Mouse (Mus musculus): ENCODE measurements at regions not wholly inside any gene's neighbourhood (a gene's known extent, or its start where the extent isn't known, plus 50 kb on each side); places are given as distances from the start of the nearest gene placed in this dataset.
A peak's percentile ranks its signal among the peaks of the same experiment; 100 is the strongest.

DNA sequence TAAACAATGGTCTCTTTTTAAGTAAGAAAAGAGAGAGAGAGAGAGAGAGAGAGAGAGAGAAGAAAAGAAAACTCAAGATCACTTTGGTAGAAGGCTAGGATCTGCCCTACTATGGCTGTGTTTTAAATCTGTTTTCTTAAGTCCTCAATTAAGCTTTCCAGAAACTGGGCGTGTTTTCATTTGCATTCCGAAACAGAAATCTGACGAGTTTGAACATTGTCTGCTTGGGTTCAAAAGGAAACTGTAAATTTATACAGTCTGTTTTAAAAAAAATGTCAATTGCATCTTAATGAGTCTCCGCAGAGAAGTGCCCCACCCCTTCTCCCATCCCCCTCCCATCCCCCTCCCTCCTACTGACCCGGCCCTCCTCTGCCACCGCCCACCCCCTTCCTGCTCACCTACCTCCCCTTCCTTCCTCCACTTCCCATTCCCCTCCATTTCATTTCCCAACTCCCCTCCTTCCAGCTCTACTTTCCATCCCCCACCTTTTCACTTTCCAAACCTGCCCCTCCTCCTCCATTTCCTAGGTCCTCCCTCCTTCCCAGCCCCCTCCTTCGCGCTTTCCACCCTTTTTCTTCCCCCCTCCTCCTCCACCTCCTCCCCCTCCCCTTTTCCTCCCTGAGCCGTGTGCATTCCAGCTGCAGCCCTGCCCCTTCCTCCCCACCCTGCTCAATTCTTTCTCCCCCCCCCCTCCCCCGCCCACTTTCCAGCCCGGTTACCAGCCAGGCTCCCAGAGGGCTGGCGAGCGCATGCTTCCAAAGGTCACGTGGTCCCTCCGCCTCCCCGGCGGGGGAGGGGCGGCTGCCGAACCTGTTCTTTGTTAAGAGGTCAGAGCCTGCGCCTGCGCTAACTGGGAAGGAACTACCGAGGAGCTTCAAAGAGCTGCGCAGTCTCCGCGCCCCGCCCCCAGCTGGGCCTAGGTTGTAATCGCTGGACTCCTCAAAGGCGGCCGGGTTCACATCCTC lies 77.7 kb upstream of the Tbl1x start:
- Histone ChIP-seq H3K27ac (ENCODE audit: control insufficient read depth, insufficient read depth, low read length) (peak overlapping the region; percentile 81), H3K36me3 (ENCODE audit: control insufficient read depth, insufficient read depth, low read length) (no peaks in the 10 kb centered on the region), H3K27me3 (ENCODE audit: control insufficient read depth, insufficient read depth, low read length) (no peaks in the 10 kb centered on the region), H3K4me3 (ENCODE audit: control insufficient read depth, insufficient read depth, low read length) (peak overlapping the region; percentile 62), H3K4me1 (replicated peaks; ENCODE audit: control insufficient read depth, insufficient read depth, low read length) (no peaks in the 10 kb centered on the region; the same call in none of the 2 replicates)
- peak; percentile 91 for DNase-seq
- no peak for TF ChIP-seq CTCF (IDR thresholded peaks at IDR 0.05; ENCODE audit: borderline replicate concordance, control insufficient read depth, extremely low read depth, insufficient read depth, low read length, poor library complexity)
- 3% methylated on average over 26 of the region's 29 CpGs for WGBS

DNA sequence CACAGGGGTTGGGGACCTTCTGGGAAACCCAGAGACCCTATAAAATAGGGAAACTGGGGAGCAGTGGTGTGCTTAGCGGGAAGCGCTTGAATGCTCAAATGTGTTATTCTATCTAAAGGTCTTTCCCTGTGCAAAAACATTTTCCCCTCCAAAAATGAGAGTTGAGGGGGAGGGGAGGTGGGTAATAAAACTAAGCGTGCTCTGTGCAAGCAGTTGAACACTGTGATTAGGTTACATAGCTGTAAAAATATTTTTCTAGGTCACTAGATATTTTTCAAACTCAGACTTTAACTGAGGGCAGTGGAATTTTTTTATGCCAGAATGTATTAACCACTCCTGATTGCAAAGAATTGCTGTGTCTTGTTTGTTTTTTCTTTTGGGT lies 77.0 kb upstream of the Tbl1x start:
- 29% methylated on average over 3 of the region's 3 CpGs for WGBS
- Histone ChIP-seq H3K4me1 (replicated peaks; ENCODE audit: control insufficient read depth, insufficient read depth, low read length) (no peaks in the 10 kb centered on the region; the same call in none of the 2 replicates), H3K27ac (ENCODE audit: control insufficient read depth, insufficient read depth, low read length) (peak overlapping the region; percentile 81; the same call in 1 of the 2 replicates), H3K4me3 (ENCODE audit: control insufficient read depth, insufficient read depth, low read length) (peak overlapping the region; percentile 62), H3K36me3 (ENCODE audit: control insufficient read depth, insufficient read depth, low read length) (no peaks in the 10 kb centered on the region), H3K27me3 (ENCODE audit: control insufficient read depth, insufficient read depth, low read length) (no peaks in the 10 kb centered on the region)
- DNase-seq, result no peak
- no peak for TF ChIP-seq POLR2A (IDR thresholded peaks at IDR 0.05; ENCODE audit: control insufficient read depth, extremely low read depth, insufficient read depth, low read length, poor library complexity)
- no peak for TF ChIP-seq CTCF (IDR thresholded peaks at IDR 0.05; ENCODE audit: borderline replicate concordance, control insufficient read depth, extremely low read depth, insufficient read depth, low read length, poor library complexity)

DNA sequence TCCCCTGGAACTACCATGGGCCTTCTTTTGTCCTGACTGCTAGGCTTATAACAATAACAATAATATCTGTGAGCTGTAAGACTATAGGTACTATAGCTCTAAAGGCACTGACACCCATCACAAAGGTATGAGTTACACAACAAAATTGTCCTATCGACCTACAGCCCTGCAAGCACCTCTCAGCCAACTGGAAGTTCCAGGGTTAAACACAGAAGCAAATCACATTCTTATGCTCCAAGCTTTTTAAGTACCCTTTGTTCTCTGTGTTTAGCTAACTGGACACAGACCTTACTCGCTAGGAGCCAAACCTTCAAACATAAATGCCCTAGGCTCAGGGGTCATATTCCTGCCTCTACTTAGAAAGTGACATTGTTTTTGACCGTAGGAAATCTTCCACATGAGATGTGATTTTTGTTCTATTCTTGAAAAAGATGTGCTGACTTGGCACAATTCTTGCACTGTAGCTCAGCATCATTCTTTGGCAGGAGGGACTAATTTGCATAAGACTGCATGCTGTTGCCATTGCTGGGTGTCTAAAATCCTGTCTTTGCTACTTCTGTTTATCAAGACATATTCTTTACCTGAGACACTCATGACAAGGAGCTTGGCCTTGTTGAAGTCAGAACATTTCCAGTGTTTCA lies 66.8 kb upstream of the Tbl1x start:
- TF ChIP-seq POLR2A (IDR thresholded peaks at IDR 0.05; ENCODE audit: control insufficient read depth, extremely low read depth, insufficient read depth, low read length, poor library complexity) (no peak), CTCF (IDR thresholded peaks at IDR 0.05; ENCODE audit: borderline replicate concordance, control insufficient read depth, extremely low read depth, insufficient read depth, low read length, poor library complexity) (no peak)
- Histone ChIP-seq H3K4me1 (replicated peaks; ENCODE audit: control insufficient read depth, insufficient read depth, low read length) (no peaks in the 10 kb centered on the region), H3K36me3 (ENCODE audit: control insufficient read depth, insufficient read depth, low read length) (no peaks in the 10 kb centered on the region), H3K27me3 (ENCODE audit: control insufficient read depth, insufficient read depth, low read length) (no peaks in the 10 kb centered on the region), H3K4me3 (ENCODE audit: control insufficient read depth, insufficient read depth, low read length) (no peak overlapping the region), H3K27ac (ENCODE audit: control insufficient read depth, insufficient read depth, low read length) (no peak overlapping the region)
- no peak for DNase-seq
- 93% methylated on average over 3 of the region's 3 CpGs for WGBS

DNA sequence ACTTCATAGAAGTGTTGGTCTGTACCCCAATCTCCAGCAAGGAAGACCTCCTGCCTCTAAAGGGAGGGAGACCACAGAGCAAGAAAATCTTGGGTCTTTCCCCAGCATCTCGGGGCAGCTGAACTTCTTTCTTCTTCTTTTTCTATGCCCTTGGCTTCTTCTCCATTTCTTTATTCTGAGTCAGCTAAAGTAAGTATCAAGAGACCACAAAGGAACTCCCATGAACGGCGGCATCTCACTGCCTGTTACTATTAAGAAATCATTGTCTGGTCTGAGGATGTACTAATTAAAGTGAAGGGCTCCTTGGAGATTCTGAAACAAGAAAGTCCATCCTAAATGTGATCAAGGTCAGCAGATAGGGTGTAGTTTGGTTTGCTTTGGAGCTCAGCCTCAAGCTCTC lies 64.1 kb upstream of the Tbl1x start:
- Histone ChIP-seq H3K27ac (ENCODE audit: control insufficient read depth, insufficient read depth, low read length) (no peak overlapping the region), H3K36me3 (ENCODE audit: control insufficient read depth, insufficient read depth, low read length) (no peaks in the 10 kb centered on the region), H3K27me3 (ENCODE audit: control insufficient read depth, insufficient read depth, low read length) (no peaks in the 10 kb centered on the region), H3K4me3 (ENCODE audit: control insufficient read depth, insufficient read depth, low read length) (no peak overlapping the region), H3K4me1 (replicated peaks; ENCODE audit: control insufficient read depth, insufficient read depth, low read length) (no peaks in the 10 kb centered on the region)
- no peak for DNase-seq
- no peak for TF ChIP-seq POLR2A (IDR thresholded peaks at IDR 0.05; ENCODE audit: control insufficient read depth, extremely low read depth, insufficient read depth, low read length, poor library complexity)
- no peak for TF ChIP-seq CTCF (IDR thresholded peaks at IDR 0.05; ENCODE audit: borderline replicate concordance, control insufficient read depth, extremely low read depth, insufficient read depth, low read length, poor library complexity)
- WGBS, result 10% methylated on average over 3 of the region's 3 CpGs

DNA sequence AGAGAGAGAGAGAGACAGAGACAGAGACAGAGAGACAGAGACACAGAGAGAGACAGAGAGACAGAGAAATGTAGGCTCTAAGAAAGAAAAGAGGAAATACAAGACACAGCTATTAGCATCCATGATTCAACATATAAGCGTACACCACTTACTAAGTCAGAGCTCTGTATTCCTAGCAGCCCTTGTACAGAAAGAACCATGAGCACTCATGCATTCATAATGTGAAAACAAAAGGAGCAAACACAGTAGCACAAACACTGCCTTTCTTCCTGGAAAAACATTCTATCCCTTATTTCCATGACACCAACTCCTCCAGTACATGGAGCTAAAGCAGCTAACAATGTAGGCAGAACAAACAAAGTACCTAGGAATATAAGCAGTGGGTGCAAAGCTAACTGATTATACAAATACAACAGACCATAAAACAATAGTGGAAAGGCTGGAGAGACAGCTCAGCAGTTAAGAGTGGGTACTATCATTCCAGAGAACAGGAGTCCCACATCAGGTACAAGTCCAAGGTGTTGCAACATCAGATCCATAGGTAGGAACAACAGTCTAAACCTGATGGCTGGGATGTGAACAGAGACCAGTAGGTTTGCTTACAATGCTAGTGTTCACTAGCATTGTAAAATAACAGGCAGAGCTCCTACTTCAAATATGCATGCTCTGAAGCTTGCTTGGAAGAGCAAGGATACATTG lies 58.7 kb upstream of the Tbl1x start:
- no peak overlapping the region for H3K27ac ChIP-seq (ENCODE audit: control insufficient read depth, insufficient read depth, low read length)
- 100% methylated on average over 1 of the region's 1 CpGs for WGBS
- no peaks in the 10 kb centered on the region for H3K36me3 ChIP-seq (ENCODE audit: control insufficient read depth, insufficient read depth, low read length)
- no peaks in the 10 kb centered on the region for H3K4me1 ChIP-seq (replicated peaks; ENCODE audit: control insufficient read depth, insufficient read depth, low read length)
- no peak overlapping the region for H3K4me3 ChIP-seq (ENCODE audit: control insufficient read depth, insufficient read depth, low read length)
- H3K27me3 ChIP-seq (ENCODE audit: control insufficient read depth, insufficient read depth, low read length), result no peaks in the 10 kb centered on the region
- no peak for DNase-seq
- no peak for TF ChIP-seq POLR2A (IDR thresholded peaks at IDR 0.05; ENCODE audit: control insufficient read depth, extremely low read depth, insufficient read depth, low read length, poor library complexity)
- no peak for TF ChIP-seq CTCF (IDR thresholded peaks at IDR 0.05; ENCODE audit: borderline replicate concordance, control insufficient read depth, extremely low read depth, insufficient read depth, low read length, poor library complexity)
